Mouse (Mus musculus): Measurements from ENCODE around the gene Cdk6. TPM values are rescaled to one million over a fixed set of nuclear protein-coding genes. Genes with fewer than 3 reads are reported as not detected.

Cdk6 gene
- total RNA-seq, 2 experiments from 2014 or later = 4.3 to 4.6 TPM

DNA sequence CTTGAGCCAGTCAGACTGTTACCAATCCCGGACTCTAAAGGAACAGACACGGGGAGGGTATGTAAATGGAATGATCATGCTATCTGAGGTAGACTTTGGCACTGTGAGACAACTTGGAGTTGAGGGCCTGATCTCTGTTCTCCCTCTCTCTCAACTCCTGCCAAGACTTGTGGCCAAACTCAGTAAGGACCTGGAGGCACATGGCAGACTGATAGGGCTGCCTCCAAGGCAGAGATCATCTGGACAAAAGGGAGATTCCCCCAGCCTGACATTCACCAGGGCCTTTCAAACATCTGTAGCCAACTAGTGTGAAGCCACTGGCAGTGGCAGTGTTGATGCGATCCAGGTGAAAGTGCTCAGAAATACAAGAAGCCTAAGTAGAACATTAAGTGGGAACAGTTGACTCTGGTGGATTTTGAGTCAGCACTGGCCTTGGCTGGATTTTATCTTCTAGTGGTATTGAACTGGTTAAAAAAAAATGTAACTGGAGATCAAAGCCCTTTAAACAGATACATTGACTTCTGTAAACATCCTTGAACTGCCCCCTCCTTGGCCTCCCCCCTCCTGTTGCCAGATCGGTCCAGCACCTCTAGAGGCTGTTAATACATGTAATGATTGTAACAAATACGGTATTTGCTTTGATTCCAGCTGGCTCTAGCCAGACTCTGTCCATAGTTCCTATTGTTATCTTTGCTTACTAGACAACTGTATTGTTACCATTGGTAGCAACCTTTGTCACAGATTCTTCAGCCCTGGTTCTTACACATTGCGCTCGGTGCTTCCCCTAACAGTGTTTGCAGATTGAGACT, 125.0 kb downstream of the Cdk6 start:
- intact Hi-C loops (cut with DNase I; ENCODE audit: low total_unique reads) = no loop called here
- no peak for DNase-seq

DNA sequence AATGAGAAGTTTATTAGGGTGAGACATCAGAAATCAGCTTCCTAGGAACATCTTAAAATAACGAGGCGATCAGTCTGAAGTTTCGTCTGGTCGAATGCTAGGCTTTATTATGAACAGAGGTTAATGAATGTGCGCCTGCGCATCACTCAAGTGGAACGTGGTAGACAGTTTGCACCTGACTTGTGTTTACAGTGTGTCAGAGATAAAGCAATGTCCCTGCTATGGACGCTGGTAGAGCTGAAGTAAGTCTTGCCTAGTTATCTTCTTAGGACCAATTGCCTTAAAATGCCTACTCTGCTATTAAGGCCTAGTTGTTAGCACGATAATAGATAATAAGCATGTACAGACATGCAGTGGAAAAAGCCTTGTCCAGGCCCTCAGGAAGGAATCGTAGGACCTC, 129.6 kb downstream of the Cdk6 start:
- no peak for DNase-seq
- intact Hi-C loops (cut with DNase I; ENCODE audit: low total_unique reads) = no loop called here

DNA sequence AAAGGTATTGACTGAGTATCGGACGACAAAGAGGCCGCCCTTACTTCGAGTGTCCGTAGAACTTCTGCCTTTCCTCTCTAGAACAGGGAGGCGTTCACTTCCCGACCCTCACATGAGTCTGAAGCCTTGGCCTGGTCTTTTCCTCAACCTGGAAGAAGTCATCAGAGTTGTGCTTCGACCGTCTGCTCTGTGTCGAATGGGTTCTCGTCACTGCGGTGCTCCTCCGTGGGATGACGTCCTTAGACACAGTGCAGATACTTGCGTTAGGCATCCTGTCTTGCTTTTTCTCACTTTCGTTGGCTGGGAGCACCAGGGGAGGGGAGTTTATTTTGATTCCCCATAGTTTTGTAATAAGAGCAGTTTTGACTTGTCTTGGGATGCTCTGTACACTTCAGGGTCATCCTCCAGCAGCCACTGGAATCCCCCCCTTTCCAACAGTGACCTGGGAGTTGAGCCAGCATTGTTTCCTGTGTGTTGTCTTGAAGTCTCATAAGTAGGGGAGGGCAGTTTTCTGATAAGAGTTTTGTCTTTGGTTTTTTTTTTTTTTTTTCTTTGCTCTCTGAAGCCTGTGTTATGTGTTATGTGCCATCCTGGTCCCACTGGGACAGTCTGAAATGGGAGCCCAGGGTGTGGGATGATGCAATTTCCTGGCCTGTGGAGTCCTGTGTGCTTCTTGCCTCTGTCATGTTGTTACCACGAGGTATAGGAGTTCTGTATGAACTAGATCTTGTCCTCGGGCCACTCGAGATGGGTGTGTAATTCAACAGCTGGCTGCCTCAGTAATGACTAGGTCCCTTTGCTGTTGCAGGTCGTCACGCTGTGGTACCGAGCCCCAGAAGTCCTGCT, 131.2 kb downstream of the Cdk6 start:
- intact Hi-C loops (cut with DNase I; ENCODE audit: low total_unique reads) = no loop called here
- DNase-seq = no peak

DNA sequence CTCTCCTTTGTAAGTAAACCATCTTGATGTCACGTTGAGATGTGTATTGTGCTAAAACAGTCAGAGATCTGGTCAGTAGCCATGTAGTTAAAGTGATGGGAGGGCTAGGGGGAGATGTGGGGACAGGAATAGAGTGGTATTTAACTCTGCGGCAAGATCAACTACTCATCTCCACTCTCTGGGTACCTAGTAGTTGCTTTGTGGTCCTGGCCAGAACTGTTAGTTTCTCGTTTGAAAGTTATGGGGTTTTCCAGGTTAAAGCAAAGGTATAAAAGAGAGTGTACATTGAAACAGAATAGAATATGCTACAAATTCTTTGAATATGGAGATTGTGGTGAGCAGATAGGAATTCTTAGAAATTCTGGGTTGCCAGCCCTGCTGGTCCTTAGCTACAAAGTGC, 136.4 kb downstream of the Cdk6 start:
- intact Hi-C loops (cut with DNase I; ENCODE audit: low total_unique reads) = no loop called here
- no peak for DNase-seq

DNA sequence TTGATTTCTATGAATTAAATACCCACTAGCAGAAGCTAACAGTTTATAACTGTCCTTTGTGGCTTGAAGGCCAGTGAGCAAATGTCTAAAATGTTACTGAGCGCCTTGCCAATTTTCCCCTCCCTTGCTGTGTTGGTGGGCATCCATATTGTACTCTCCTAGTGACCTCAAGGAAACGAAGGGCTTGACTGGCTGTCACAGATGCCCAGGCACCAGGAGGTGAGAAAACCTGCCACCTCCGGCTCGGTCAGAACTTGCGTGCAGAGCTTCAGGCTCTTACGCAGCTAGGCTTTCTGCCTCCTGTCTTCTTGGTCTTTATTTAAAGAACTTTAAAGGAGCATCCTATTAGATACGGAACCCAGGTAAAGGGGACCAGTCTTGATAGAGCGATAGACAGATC, 136.9 kb downstream of the Cdk6 start:
- DNase-seq = no peak
- intact Hi-C loops (cut with DNase I; ENCODE audit: low total_unique reads) = no loop called here

DNA sequence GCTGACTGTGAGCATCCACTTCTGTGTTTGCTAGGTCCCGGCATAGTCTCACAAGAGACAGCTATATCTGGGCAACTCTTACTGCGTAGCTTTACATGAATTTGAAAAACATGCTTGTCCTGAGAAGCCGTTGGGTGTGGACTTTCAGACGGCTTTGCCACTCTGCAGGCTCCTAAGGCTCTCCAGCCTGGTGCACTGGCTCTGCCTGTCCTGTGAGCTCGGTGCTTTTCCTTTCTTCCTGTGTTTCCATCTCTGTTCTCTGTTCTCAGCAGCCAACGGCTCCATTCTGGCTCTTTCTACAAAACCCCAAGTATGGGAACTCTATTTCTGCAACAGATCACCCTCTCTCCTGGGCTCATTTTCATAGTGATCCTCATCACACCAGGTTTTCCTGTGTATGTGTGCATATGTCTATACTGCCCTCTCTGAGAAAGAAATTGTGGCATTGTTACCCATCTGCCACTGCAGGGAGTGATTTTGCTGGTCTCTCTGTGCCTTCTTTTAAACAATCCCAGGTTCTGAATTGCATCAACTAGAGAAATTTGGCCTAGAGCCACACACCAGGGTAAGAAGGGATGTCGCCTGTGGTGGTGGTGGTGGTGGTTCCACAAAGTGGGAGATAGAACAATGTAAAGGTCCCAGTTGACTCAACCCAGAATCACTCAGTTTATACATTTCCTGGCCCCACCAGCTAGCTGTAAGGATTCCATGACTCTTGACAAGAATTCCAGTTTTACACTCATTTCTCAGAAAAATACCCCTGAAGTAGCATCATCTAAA, 137.9 kb downstream of the Cdk6 start:
- no peak for DNase-seq
- intact Hi-C loops (cut with DNase I; ENCODE audit: low total_unique reads) = no loop called here

DNA sequence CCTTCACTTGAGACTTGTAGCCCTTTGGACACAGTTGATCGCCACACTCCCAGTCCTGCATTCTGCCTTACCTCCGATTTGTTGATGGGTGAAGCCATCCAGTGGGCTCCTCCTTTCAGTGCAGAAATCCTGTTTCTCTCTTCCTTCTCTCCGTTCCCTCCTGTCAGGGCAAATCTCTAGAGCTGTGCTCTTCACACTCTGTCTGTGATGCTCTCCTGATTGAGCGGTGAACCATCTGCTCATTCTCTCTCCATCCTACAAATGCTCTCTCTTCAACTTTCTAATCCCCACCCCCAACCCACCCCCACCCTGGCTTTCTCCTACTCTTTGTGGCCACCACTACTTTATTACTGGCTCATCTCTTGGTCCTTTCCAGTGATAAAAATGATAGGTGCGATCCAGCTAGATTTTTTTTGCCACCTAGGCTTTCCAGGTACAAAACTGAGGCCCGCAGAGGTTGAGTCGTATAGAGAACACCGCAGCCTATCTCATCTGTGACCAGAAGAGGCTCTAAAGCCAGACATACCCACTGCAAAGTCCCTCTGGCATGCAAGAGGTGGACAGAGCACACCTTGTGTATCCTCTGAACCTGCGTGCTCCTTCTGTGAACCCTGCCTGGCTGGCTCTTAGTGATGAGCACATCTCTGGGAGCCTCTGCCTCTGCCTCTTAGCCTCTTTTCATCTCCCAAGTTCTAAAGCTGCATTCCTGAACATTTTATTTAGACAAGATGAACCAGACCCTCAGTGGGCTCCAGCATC, 139.5 kb downstream of the Cdk6 start:
- no peak for DNase-seq
- intact Hi-C loops (cut with DNase I; ENCODE audit: low total_unique reads) = no loop called here

DNA sequence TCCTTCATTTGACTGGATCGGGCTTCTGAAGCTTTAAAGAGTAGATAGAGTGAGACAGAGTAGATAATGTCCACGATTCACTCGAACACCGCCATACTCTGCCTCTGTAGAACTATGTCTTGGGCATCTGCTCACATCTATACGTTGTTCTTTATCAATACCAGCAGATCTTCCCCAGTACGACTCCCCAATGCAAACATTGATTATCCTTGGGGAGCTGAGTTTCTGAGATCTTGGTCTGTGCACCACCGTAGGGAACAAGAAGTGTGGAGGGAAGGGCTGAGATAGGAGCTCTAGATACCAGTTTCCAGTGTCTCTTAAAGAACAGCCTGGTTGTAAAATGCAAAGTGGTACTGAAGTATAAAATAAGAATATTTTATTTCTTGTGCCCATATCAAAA, 141.2 kb downstream of the Cdk6 start:
- intact Hi-C loops (cut with DNase I; ENCODE audit: low total_unique reads) = no loop called here
- no peak for DNase-seq

DNA sequence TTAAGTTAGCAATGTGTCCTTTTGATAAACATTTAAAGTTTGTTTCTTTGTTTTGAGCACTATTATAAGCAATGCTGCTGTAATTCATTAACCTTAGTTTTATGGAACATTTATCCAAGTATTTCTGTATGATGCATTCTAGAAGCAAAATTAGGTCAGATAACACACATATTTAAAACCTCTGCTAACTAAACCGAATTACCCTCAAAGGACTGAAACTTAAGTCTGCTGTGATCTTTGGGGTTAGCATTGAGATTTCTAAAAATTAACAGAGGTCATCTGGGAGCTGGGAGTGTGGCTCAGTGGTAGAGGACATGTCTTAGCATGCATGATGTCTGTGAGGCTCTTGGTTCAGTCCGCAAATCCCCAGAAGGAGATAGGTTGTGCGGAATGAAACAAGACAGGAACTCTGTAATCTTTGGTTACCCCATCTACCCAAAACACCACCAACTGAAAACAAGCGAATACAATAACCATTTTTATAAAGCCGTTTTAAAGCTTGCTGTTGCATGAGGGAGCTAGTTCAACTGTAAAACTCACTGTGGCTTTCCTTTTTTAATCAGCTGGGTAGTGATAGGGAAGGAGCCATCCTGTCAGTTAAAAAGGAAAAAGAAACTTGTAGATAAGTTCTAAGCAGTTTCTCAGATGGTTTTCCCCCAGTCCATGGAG, 141.9 kb downstream of the Cdk6 start:
- DNase-seq = no peak
- intact Hi-C loops (cut with DNase I; ENCODE audit: low total_unique reads) = no loop called here

DNA sequence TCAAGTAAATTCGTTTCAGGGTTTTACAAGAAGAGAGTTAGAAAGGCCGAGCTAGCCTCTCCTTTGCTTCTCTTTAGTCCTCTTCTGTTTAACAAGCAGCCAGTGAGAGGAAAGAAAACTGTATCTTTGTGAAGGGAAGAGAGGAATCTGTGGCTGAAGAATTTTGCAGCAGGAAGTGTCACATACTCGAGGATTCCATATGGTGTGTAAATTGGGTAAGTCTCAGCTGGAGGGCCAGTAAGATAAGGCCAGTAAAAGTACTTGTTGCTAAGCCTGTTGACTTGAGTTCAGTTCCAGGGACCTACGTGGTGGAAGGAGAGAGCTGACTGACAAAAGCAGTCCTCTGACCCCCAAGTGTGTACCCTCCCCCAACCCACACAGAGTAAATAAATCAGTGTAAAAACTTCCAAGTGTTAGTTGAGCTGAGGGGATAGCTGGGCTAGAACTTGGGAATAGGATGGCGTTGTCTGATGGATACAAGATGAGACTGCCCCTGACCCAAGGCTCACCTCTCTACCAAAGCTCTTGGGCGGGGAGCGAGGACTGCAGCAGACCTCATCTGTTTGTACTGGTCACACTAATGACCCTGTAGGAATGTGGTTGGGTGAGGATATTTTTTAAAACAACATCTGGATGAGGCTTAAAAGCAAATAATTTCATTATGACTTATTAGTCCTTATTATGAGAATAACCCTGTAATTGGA, 145.4 kb downstream of the Cdk6 start:
- DNase-seq = no peak
- intact Hi-C loops (cut with DNase I; ENCODE audit: low total_unique reads) = no loop called here

DNA sequence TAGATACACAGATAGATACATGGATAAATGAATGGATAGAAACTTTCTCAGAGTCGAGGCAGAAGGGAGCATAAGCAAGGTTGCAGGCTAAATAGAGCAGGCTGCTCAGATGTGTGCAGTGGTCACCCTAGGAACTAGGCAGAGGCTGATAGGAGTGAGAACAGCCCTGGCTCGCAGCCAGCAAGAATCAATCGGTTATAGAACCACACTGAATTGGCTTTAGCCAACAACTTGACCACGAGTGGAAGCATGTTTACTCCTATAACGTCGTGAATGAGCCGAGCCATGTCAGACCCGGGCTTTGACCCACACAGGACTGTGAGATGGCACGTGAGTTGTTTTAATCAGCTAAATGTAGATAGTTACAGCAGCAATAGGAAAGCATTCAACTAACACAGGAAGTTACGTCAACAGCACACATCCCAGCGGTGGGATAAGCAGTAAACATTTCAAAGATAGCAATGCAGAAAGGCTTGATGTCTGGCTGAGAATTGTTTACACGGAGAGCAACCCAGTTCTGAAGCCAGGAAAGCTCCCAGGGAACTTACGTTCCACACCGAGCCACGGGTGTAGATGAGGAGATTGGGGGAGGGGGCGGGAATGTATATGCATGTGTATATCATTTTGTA, 147.0 kb downstream of the Cdk6 start:
- no peak for DNase-seq
- intact Hi-C loops (cut with DNase I; ENCODE audit: low total_unique reads) = no loop called here

DNA sequence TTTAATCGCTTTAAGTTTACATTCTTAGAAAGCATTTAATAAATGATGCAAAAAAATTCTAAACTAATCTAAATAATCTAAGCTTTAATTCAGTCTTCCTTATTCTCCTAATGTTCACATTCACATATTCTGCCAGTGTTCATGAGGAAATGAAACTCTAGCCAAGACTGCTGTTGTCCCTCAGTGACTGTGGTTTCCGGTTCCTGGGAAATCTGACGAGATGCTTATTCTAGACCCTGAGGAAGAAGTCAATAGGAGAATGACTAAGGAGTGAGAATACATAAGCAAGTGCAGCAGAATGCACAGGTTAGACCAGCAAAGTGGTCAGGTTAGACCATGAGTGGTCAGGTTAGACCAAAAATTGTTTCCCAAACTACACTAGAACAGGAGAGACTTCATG, 149.1 kb downstream of the Cdk6 start:
- intact Hi-C loops (cut with DNase I; ENCODE audit: low total_unique reads) = no loop called here
- DNase-seq = no peak

DNA sequence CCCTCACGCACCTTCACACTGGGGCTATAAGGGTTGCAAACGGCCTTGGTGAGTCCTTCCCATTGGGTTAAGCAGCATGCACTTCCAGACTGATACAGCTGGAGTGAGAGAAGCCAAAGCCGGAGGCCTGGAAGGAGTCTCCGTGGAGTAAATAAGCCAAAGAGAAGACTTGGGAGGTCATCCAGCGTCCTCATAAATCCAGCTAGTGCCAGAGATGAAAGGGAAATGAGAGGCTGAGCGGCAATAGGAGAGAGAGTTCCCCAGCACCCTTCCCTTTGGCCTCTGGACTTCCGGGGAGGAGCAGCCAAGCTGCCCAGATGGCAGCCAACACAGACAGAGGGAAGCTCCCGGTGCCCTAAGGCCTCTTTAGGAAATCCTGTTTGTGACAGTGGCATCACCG, 149.8 kb downstream of the Cdk6 start:
- DNase-seq = peak; percentile 62
- intact Hi-C loops (cut with DNase I; ENCODE audit: low total_unique reads) = no loop called here

DNA sequence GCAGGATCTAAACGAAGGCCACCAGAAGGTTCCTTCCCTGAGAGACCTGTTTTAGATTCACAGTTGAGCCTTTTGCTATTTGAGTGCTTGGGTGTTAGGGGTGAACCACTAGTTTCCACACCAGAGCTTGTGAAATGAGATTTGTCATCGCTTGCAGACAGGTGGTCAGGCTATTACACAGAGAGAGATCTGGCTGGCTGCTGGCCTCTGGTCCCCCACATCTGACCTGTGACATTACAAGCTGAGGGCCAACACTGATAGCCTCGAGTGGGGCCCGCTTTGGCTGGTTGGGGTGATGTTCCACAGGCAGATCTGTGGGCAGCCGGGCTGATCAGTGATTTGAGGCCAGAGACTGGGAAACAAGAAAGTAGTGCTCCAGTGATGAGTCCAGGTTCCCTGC, 150.6 kb downstream of the Cdk6 start:
- intact Hi-C loops (cut with DNase I; ENCODE audit: low total_unique reads) = no loop called here

DNA sequence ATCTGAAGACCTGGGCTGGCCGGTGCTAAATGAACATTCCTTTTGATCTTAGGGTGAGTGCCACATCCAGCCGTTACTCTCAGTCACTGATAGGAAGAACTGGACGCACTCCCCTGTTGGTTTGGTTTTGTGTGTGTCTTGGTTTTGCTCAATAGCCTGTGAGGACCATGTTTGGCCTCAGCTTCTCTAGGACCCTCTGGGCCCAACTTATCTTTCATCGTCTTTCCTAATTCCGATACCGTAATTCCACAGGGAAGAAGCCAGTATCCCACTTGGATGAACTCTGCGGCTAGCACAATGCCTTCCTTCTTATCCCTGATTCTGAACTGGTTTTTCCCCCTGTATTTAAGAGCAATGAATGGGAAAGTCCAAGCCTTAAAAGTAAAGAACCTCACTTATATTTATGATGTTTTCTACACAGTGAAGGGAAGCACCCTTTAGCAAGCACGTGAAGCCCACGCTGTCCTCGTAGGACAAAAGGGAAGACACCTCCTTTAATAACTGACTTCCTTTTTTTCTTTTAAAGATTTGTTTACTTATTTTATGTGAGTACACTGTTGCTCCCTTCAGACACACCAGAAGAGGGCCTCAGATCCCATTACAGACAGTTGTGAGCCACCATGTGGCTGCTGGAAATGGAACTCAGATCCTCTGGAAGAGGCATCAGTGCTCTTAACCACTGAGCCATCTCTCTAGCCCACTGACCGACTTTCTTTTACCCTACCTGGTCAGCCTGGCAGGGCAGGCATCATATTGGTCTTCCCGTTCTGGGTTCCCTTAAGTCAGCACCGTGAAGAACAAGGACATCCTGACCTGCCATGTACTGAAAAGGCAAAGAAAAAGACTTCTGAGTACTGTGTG, 151.7 kb downstream of the Cdk6 start:
- no peak for DNase-seq
- intact Hi-C loops (cut with DNase I; ENCODE audit: low total_unique reads) = no loop called here

More for the DNA sequence above, 150.6 kb downstream of the Cdk6 start:
- DNase-seq = no peak

DNA sequence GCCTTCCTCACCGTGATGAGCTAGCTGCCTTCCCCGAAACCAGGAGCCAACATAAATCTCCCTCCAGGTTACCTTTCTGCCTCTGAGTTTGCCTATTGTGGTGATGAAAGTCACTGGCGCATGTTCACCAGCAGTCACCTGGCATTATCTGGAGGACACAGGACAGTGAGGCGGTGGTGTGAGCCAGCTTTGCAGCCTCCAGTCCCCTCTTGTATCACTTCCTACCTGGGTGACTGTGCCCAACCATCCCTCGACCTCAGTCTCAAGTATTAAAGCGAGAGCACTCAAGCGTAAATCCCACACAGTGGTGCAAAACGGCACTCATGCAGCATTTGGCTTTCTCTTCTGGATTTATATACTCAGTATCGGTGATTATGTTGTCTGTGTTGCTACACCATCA, 152.7 kb downstream of the Cdk6 start:
- DNase-seq = no peak
- intact Hi-C loops (cut with DNase I; ENCODE audit: low total_unique reads) = no loop called here

Measured in gastrocnemius, postnatal 14 days (tissue).